Mouse (Mus musculus): Measurements from ENCODE around the gene Tcp10c. TPM values are rescaled to one million over a fixed set of nuclear protein-coding genes. Genes with fewer than 3 reads are reported as not detected.
"Not testable (repeated sequence)": the region's sequence is repeated elsewhere in the genome, so short reads cannot be mapped to it uniquely, and the experiment has no call there.

The Tcp10c gene
- polyA plus RNA-seq, 2 experiments from 2014 or later: not detected

- not testable (repeated sequence) for ATAC-seq
Observed at GRCm38 (mm10) chr17:13391020-13391419, 36.6 kb downstream of the Tcp10c start.

GRCm38 (mm10) chr17:13399961-13400360, 45.6 kb downstream of the Tcp10c start:
- not testable (repeated sequence) for ATAC-seq

- ATAC-seq: not testable (repeated sequence)
Observed at GRCm38 (mm10) chr17:13402118-13402517, 47.7 kb downstream of the Tcp10c start.

- ATAC-seq: not testable (repeated sequence)
Observed at GRCm38 (mm10) chr17:13403527-13404131, 49.3 kb downstream of the Tcp10c start.

GRCm38 (mm10) chr17:13406023-13406422, 51.7 kb downstream of the Tcp10c start:
- not testable (repeated sequence) for ATAC-seq

GRCm38 (mm10) chr17:13406701-13407100, 52.3 kb downstream of the Tcp10c start:
- ATAC-seq: not testable (repeated sequence)

- not testable (repeated sequence) for ATAC-seq
Observed at GRCm38 (mm10) chr17:13407621-13408256, 53.4 kb downstream of the Tcp10c start.

- not testable (repeated sequence) for ATAC-seq
Observed at GRCm38 (mm10) chr17:13408257-13408633, 53.9 kb downstream of the Tcp10c start.

GRCm38 (mm10) chr17:13421022-13421591, 66.7 kb downstream of the Tcp10c start:
- ATAC-seq: not testable (repeated sequence)

- not testable (repeated sequence) for ATAC-seq
Observed at GRCm38 (mm10) chr17:13422638-13423037, 68.3 kb downstream of the Tcp10c start.

GRCm38 (mm10) chr17:13423373-13424024, 69.1 kb downstream of the Tcp10c start:
- not testable (repeated sequence) for ATAC-seq

GRCm38 (mm10) chr17:13424321-13424720, 69.9 kb downstream of the Tcp10c start:
- ATAC-seq: not testable (repeated sequence)

- ATAC-seq: not testable (repeated sequence)
Observed at GRCm38 (mm10) chr17:13425694-13426093, 71.3 kb downstream of the Tcp10c start.

- ATAC-seq: not testable (repeated sequence)
Observed at GRCm38 (mm10) chr17:13426508-13426907, 72.1 kb downstream of the Tcp10c start.

Other genes starting within 250 kb of the Tcp10c start
- not detected for gene Unc93a, start 222.8 kb upstream of the Tcp10c start, polyA plus RNA-seq (2017; shearing (Covaris generic))
- gene Smok2a, start 133.4 kb upstream of the Tcp10c start, polyA plus RNA-seq (2017; shearing (Covaris generic)): not detected
- gene Smok2b, start 124.3 kb upstream of the Tcp10c start, polyA plus RNA-seq (2017; shearing (Covaris generic)): under 1 TPM in 1 of 2 experiments, not detected in 1; 0.28 TPM

All from activated CD4-positive, CD25-positive, alpha-beta regulatory T cell, adult 4 months (primary cell).